Mouse (Mus musculus) midbrain, embryonic 14.5 days (tissue): Measurements from ENCODE around the gene Cntrob. TPM values are rescaled to one million over a fixed set of nuclear protein-coding genes. Genes with fewer than 3 reads are reported as not detected.

Source experiments
- ATAC-seq: fragments of 200-750 bp; cut with Nextera tagmentation; 2 replicates; pipeline ENCODE4 v1.8.0; 2017; ENCODE audit warnings: moderate number of reproducible peaks, moderate library complexity; ENCODE audit not compliant: low FRiP score, low TSS enrichment
- DNase-seq: peaks from one replicate; pipeline ENCODE4 v3.0.0-alpha.2; 2015
- H3K27ac ChIP-seq: fragments of 300-500 bp; sonication (generic); replicated peaks from 2 replicates; pipeline ENCODE4 v1.5.1; 2014; ENCODE audit warnings: mild to moderate bottlenecking, low read depth, low read length, moderate library complexity
- H3K27me3 ChIP-seq: fragments of 300-500 bp; sonication (generic); 2 replicates; pipeline ENCODE4 v1.6.1; 2014; ENCODE audit warnings: low read length, control low read depth, mixed read lengths; ENCODE audit not compliant: control insufficient read depth, insufficient read depth
- H3K36me3 ChIP-seq: fragments of 300-500 bp; sonication (generic); 2 replicates; pipeline ENCODE4 v1.6.1; 2014; ENCODE audit warnings: low read length, control low read depth; ENCODE audit not compliant: control insufficient read depth, insufficient read depth
- H3K4me1 ChIP-seq: fragments of 300-500 bp; sonication (generic); 2 replicates; pipeline ENCODE4 v1.6.1; 2014; ENCODE audit warnings: mild to moderate bottlenecking, antibody characterized with exemption, low read length, control low read depth; ENCODE audit not compliant: control insufficient read depth, insufficient read depth
- H3K4me2 ChIP-seq: fragments of 300-500 bp; sonication (generic); 2 replicates; pipeline ENCODE4 v1.6.1; 2014; ENCODE audit warnings: mild to moderate bottlenecking, low read length, moderate library complexity
- H3K4me3 ChIP-seq: fragments of 300-500 bp; sonication (generic); replicated peaks from 2 replicates; pipeline ENCODE4 v1.5.1; 2014; ENCODE audit warnings: low read depth, low read length
- H3K9ac ChIP-seq: fragments of 300-500 bp; sonication (generic); replicated peaks from 2 replicates; pipeline ENCODE4 v1.6.1; 2014; ENCODE audit warnings: mild to moderate bottlenecking, low read length, moderate library complexity
- H3K9me3 ChIP-seq: fragments of 300-500 bp; sonication (generic); 2 replicates; pipeline ENCODE4 v1.6.1; 2016; ENCODE audit warnings: low read length, control low read depth, mixed read lengths; ENCODE audit not compliant: control insufficient read depth
- WGBS: fragments of 180-500 bp; shearing (Covaris S2); extraction: QIAGEN DNeasy Blood & Tissue Kit; methylation state at CpG from one replicate; pipeline ENCODE4 v1.1.7; 2014; 5-methylcytosine and 5-hydroxymethylcytosine counted together
- polyA plus RNA-seq: library from polyadenylated mRNA; unstranded; fragments of >200 nt; fragmentation: Nextera tagmentation; extraction: Ambion mirVana; gene quantifications from 2 replicates; pipeline ENCODE4 v1.2.1, GENCODE M21; 2014

Cntrob gene
- polyA plus RNA-seq, 1 experiment from 2014 or later = 14.9 TPM

DNA sequence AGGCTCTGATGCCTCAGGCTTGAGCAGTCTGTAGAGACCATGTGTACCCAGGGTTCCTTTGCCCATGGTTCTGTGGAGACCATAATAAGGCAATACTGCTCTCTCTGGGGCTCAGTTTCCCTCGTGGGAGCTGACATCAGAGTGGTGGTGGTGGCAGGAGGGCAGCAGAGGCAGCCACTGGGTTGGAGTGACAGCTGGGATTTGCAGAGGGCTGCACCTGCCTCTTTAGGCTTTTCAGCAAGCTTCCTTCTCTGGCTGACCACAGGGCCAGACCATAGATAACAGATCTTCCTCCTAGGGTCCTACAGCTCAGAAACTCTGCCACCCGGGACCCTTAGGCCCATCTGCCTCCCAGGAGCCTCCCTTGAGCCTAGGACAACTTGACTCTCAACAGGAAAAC is 66.5 kb downstream of the Cntrob start:
- DNase-seq (no peak), ATAC-seq (no peak)
- 59% methylated on average over 2 of the region's 2 CpGs for WGBS
- no peak overlapping the region for H3K9ac ChIP-seq
- H3K4me1 ChIP-seq = no peaks in the 10 kb centered on the region
- H3K9me3 ChIP-seq = no peaks in the 10 kb centered on the region
- H3K36me3 ChIP-seq = no peaks in the 10 kb centered on the region
- no peak overlapping the region for H3K27ac ChIP-seq
- H3K4me2 ChIP-seq = no peak overlapping the region
- H3K4me3 ChIP-seq = no peak overlapping the region
- H3K27me3 ChIP-seq = no peaks in the 10 kb centered on the region

DNA sequence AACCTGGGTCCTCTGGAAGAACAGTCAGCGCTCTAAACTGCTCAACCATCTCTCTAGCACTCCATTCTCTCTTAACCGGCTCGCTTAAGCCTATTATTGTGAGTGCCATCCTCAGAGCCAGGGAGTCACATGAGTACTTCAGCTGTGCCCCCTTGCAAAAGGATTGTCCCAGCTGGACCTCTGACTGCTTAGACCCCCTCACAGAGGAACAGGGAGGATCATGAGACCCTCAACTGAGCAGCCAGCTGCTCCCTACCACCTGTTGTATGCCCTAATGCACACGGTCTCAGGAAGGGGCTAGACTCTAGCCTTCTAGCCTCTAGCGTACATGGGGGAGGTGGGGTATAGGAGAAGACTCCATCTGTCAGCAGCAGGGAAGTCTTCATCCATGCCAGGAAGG is 68.8 kb downstream of the Cntrob start:
- Histone ChIP-seq H3K36me3 (no peaks in the 10 kb centered on the region), H3K9ac (no peak overlapping the region), H3K4me3 (no peak overlapping the region), H3K27me3 (no peaks in the 10 kb centered on the region), H3K9me3 (no peaks in the 10 kb centered on the region), H3K27ac (no peak overlapping the region), H3K4me1 (no peaks in the 10 kb centered on the region), H3K4me2 (no peak overlapping the region)
- DNase-seq (no peak), ATAC-seq (no peak)
- 75% methylated on average over 5 of the region's 5 CpGs for WGBS

DNA sequence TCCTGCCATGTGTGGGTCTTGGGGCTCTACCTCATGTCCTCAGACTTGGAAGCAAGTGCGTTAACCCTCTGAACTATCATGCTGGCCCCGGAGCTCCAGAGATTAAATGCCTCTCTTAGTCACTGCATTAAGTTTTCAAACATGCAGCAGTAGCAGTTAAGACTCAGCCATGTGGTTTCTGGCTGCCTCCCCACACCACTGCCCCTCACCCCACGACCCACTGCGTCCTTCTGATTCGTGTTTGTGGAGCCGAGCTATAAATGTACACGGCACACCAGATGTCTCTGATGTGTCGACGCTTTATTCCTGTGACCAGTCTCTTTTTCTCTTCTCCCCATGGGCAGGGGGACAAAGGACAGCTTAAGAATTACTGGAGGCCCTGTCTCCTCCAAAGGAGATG is 70.4 kb downstream of the Cntrob start:
- no peaks in the 10 kb centered on the region for H3K36me3 ChIP-seq
- WGBS = 28% methylated on average over 9 of the region's 9 CpGs
- no peak for ATAC-seq
- H3K9me3 ChIP-seq = no peaks in the 10 kb centered on the region
- no peaks in the 10 kb centered on the region for H3K4me1 ChIP-seq
- H3K27ac ChIP-seq = no peak overlapping the region
- no peak overlapping the region for H3K4me2 ChIP-seq
- no peak for DNase-seq
- no peaks in the 10 kb centered on the region for H3K27me3 ChIP-seq
- no peak overlapping the region for H3K9ac ChIP-seq
- H3K4me3 ChIP-seq = no peak overlapping the region

DNA sequence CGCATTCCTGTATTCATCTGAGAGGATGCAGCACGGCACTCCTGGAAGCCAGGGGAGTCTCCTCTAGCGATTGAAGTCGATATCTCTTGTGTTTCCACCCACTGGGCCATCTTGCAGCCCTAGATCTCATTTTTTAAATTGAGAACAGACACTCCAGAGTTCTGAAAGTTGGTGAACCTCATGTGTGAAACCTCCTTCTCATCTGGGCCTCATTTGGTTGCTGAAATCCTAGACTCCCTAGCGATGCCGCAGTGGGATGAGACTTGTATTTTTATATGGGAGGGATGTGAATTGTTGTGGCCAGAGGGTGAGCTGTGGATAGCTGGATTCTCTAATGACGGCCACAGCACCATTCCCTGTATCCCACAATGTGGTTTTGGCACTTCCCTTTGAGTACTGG is 71.6 kb downstream of the Cntrob start:
- H3K9me3 ChIP-seq = no peaks in the 10 kb centered on the region
- H3K4me1 ChIP-seq = no peaks in the 10 kb centered on the region
- H3K36me3 ChIP-seq = no peaks in the 10 kb centered on the region
- H3K27me3 ChIP-seq = no peaks in the 10 kb centered on the region
- ATAC-seq (no peak), DNase-seq (no peak)
- H3K9ac ChIP-seq = no peak overlapping the region
- no peak overlapping the region for H3K4me3 ChIP-seq
- H3K27ac ChIP-seq = no peak overlapping the region
- H3K4me2 ChIP-seq = no peak overlapping the region
- 87% methylated on average over 7 of the region's 7 CpGs for WGBS

DNA sequence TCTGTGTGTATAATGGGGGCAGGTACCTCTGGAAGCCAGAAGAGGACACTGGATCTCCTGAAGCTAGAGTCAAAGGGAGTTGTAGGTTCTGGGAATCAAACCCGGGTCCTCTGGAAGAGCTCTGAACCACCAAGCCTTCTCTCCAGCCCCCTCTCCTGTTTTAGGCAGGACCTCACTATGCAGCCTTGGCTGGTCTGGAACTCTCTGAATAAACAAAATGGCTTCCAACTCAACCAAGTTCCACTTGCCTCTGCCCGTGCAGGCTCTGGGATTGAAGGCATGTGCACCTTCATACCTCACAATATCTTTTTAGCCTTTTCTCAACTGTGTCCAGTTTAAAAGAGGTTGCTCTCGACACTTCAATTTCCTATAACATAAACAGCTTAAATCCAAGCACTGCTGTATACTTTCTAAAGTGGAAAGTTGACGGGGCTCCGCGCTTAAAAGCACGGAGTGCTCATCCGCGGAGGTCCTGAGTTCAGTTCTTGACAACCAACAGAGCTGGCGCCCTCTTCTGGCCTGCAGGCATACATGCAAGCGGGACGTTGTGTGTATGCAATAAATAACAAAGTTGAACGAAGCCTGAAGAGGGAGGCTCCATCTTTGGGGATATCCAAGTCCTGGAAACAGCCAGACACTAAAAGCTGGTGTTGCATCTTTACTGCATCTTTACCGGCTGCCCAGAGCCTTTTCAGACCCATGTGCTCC is 72.3 kb downstream of the Cntrob start:
- Histone ChIP-seq H3K27ac (no peak overlapping the region), H3K4me3 (no peak overlapping the region), H3K27me3 (no peaks in the 10 kb centered on the region), H3K4me1 (no peaks in the 10 kb centered on the region), H3K9me3 (no peaks in the 10 kb centered on the region), H3K36me3 (no peaks in the 10 kb centered on the region), H3K9ac (no peak overlapping the region), H3K4me2 (no peak overlapping the region)
- WGBS = 65% methylated on average over 14 of the region's 14 CpGs
- no peak for DNase-seq
- no peak for ATAC-seq

DNA sequence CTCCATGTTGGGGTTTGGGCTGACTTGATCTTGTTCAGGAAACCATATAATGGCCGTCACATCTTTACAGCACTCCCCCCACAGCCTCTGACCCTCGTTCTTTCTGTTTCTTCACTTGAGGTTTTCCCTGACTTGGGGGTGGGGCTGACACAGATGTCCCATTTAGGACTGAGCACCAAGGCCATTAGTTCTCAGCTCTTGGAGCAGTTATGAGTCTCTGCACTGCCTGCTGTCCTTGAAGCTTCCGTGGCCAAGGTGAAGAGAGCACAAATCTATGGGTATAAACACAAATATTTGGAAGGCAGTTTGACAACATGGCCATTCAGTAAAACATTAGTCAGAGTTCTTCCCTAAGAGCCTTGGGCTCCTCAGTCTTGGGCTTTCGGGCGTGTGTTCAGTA is 73.5 kb downstream of the Cntrob start:
- 89% methylated on average over 5 of the region's 5 CpGs for WGBS
- no peak overlapping the region for H3K9ac ChIP-seq
- ATAC-seq = no peak

More for the DNA sequence above, 73.5 kb downstream of the Cntrob start:
- H3K4me1 ChIP-seq = no peaks in the 10 kb centered on the region
- H3K27me3 ChIP-seq = no peaks in the 10 kb centered on the region
- DNase-seq = no peak
- no peaks in the 10 kb centered on the region for H3K9me3 ChIP-seq
- no peaks in the 10 kb centered on the region for H3K36me3 ChIP-seq
- H3K4me3 ChIP-seq = no peak overlapping the region
- H3K4me2 ChIP-seq = no peak overlapping the region
- H3K27ac ChIP-seq = no peak overlapping the region

Other genes starting within 250 kb of the Cntrob start
- gene Vamp2, start 235.3 kb downstream of the Cntrob start, polyA plus RNA-seq = 258 and 260 TPM in 2 replicates
- 9.3 and 13.1 TPM in 2 replicates for gene Per1, start 228.6 kb downstream of the Cntrob start, polyA plus RNA-seq
- 0.26 and 0.78 TPM in 2 replicates for gene Hes7, start 203.4 kb downstream of the Cntrob start, polyA plus RNA-seq
- 0.22 and 0.23 TPM in 2 replicates for gene 9130213A22Rik, start 201.2 kb downstream of the Cntrob start, polyA plus RNA-seq
- gene Aloxe3, start 197.9 kb downstream of the Cntrob start, polyA plus RNA-seq = 2.8 and 3.2 TPM in 2 replicates
- gene Alox12b, start 166.8 kb downstream of the Cntrob start, polyA plus RNA-seq = 0.08 and 0.22 TPM in 2 replicates
- gene Alox8, start 125.9 kb downstream of the Cntrob start, polyA plus RNA-seq = 0.17 and 0.26 TPM in 2 replicates
- gene Gucy2e, start 86.7 kb downstream of the Cntrob start, polyA plus RNA-seq = 0.37 and 0.49 TPM in 2 replicates
- gene Trappc1, start 205 bp upstream of the Cntrob start, polyA plus RNA-seq = 189 and 220 TPM in 2 replicates
- 4.1 and 4.3 TPM in 2 replicates for gene Kcnab3, start 2.5 kb upstream of the Cntrob start, polyA plus RNA-seq
- 222 and 270 TPM in 2 replicates for gene Rnf227, start 16.7 kb upstream of the Cntrob start, polyA plus RNA-seq
- 77.5 and 80.8 TPM in 2 replicates for gene Chd3, start 45.6 kb upstream of the Cntrob start, polyA plus RNA-seq
- 97.6 and 123 TPM in 2 replicates for gene Naa38, start 71.7 kb upstream of the Cntrob start, polyA plus RNA-seq
- 17.0 and 24.8 TPM in 2 replicates for gene Cyb5d1, start 71.9 kb upstream of the Cntrob start, polyA plus RNA-seq
- 2.6 and 4.9 TPM in 2 replicates for gene Tmem88, start 74.5 kb upstream of the Cntrob start, polyA plus RNA-seq
- 41.1 and 41.2 TPM in 2 replicates for gene Kdm6b, start 89.9 kb upstream of the Cntrob start, polyA plus RNA-seq
- gene Dnah2, start 225.3 kb upstream of the Cntrob start, polyA plus RNA-seq = 4.8 and 5.7 TPM in 2 replicates
- gene Efnb3, start 236.4 kb upstream of the Cntrob start, polyA plus RNA-seq = 40.7 and 109 TPM in 2 replicates